Mouse (Mus musculus) myocyte (in vitro differentiated cells): ENCODE results near the gene Hebp1. TPM values are rescaled to one million over a fixed set of nuclear protein-coding genes. Genes with fewer than 3 reads are reported as not detected.

Experiments used
- H3K27me3 ChIP-seq: one replicate; pipeline ENCODE4 v1.6.1; 2011; ENCODE audit not compliant: control insufficient read depth, insufficient read depth, insufficient read length
- H3K36me3 ChIP-seq: one replicate; pipeline ENCODE4 v1.6.1; 2011; ENCODE audit not compliant: control insufficient read depth, insufficient read depth
- H3K4me2 ChIP-seq: one replicate; pipeline ENCODE4 v1.6.1; 2011; ENCODE audit warnings: low read depth, control low read depth
- H3K4me3 ChIP-seq: one replicate; pipeline ENCODE4 v1.5.1; 2011; ENCODE audit warnings: mild to moderate bottlenecking, control low read depth, moderate library complexity
- H3K79me2 ChIP-seq: one replicate; pipeline ENCODE4 v1.6.1; 2011; ENCODE audit not compliant: control insufficient read depth, insufficient read depth
- H3ac ChIP-seq: one replicate; pipeline ENCODE4 v1.6.1; 2011; ENCODE audit not compliant: control insufficient read depth, insufficient read length
- CEBPB ChIP-seq: IDR thresholded peaks from 2 replicates; pipeline ENCODE4 v1.6.1; 2011; ENCODE audit warnings: mild to moderate bottlenecking, moderate library complexity; ENCODE audit not compliant: poor library complexity, insufficient read depth, severe bottlenecking
- E2F4 ChIP-seq: IDR thresholded peaks from one replicate; pipeline ENCODE4 v1.6.1; 2011; ENCODE audit warnings: mild to moderate bottlenecking, control low read depth, moderate library complexity; ENCODE audit not compliant: insufficient read depth
- MAX ChIP-seq: IDR thresholded peaks from one replicate; pipeline ENCODE4 v1.6.1; 2011; ENCODE audit warnings: low read depth, mild to moderate bottlenecking, control low read depth
- MYOD1 ChIP-seq, 3 experiments: IDR thresholded peaks; one replicate each; pipeline ENCODE4 v1.6.1; 2011; ENCODE audit warnings: control low read depth in 2 of 3, low read depth in 2 of 3, mild to moderate bottlenecking in 2 of 3, moderate library complexity in 1 of 3; ENCODE audit not compliant: insufficient read length in 2 of 3, control insufficient read depth in 1 of 3
- MYOG ChIP-seq, 3 experiments: IDR thresholded peaks; one replicate each; pipeline ENCODE4 v1.6.1; 2011; ENCODE audit warnings: control low read depth in 2 of 3, low read depth in 2 of 3, mild to moderate bottlenecking in 2 of 3; ENCODE audit not compliant: insufficient read length in 2 of 3, control insufficient read depth in 1 of 3, insufficient read depth in 1 of 3
- POLR2A ChIP-seq: IDR thresholded peaks from one replicate; pipeline ENCODE4 v1.6.1; 2011; ENCODE audit warnings: low read depth, mild to moderate bottlenecking, control low read depth, moderate library complexity; ENCODE audit not compliant: insufficient read length
- POLR2AphosphoS2 ChIP-seq: IDR thresholded peaks from one replicate; pipeline ENCODE4 v1.6.1; 2011; ENCODE audit warnings: low read depth, control low read depth; ENCODE audit not compliant: insufficient read length
- REST ChIP-seq: IDR thresholded peaks from one replicate; pipeline ENCODE4 v1.6.1; 2011; ENCODE audit warnings: mild to moderate bottlenecking, control low read depth, moderate library complexity; ENCODE audit not compliant: insufficient read depth, insufficient read length
- SRF ChIP-seq: IDR thresholded peaks from one replicate; pipeline ENCODE4 v1.6.1; 2011; ENCODE audit warnings: low read depth; ENCODE audit not compliant: control insufficient read depth, insufficient read length
- TCF12 ChIP-seq: IDR thresholded peaks from one replicate; pipeline ENCODE4 v1.6.1; 2011; ENCODE audit warnings: mild to moderate bottlenecking, control low read depth; ENCODE audit not compliant: poor library complexity, insufficient read depth, severe bottlenecking
- TCF3 ChIP-seq: IDR thresholded peaks from one replicate; pipeline ENCODE4 v1.6.1; 2011; ENCODE audit warnings: low read depth, control low read depth; ENCODE audit not compliant: insufficient read length
- USF1 ChIP-seq: IDR thresholded peaks from one replicate; pipeline ENCODE4 v1.6.1; 2011; ENCODE audit warnings: low read depth, mild to moderate bottlenecking, control low read depth, moderate library complexity
- polyA plus RNA-seq: library from polyadenylated mRNA; unstranded; fragments of >200 nt; fragmentation: generic; extraction: Trizol; gene quantifications from one replicate; pipeline ENCODE4 v1.2.1, GENCODE M21; 2012; ENCODE audit warnings: missing spikeins

Hebp1 gene
- polyA plus RNA-seq, 1 experiment: 30.5 TPM

DNA sequence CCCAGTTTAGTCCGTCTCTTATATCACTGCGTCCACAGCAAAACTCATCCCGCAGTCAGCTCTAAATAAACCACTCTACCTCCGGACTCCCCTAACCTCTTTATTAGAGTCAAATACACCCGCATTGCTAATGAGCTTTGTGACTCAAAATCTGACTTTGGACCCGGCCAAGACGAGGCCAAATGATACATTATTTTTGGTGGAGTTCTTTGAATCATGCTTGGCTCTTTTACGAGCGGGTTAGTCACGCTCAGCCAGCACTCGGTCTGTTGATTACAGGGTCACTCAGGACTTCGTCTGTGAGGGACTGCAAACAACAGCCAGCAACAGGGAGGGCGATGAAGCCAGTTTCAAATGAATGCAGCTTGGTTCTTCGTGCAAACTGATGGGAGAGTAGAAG is 59.1 kb downstream of the Hebp1 start:
- H3K36me3 ChIP-seq: no peaks in the 10 kb centered on the region
- TF ChIP-seq MAX: no peak
- no peak overlapping the region for H3K4me3 ChIP-seq
- H3K27me3 ChIP-seq: no peaks in the 10 kb centered on the region
- H3K4me2 ChIP-seq: peak overlapping the region; percentile 64
- no peaks in the 10 kb centered on the region for H3K79me2 ChIP-seq
- no peak overlapping the region for H3ac ChIP-seq

DNA sequence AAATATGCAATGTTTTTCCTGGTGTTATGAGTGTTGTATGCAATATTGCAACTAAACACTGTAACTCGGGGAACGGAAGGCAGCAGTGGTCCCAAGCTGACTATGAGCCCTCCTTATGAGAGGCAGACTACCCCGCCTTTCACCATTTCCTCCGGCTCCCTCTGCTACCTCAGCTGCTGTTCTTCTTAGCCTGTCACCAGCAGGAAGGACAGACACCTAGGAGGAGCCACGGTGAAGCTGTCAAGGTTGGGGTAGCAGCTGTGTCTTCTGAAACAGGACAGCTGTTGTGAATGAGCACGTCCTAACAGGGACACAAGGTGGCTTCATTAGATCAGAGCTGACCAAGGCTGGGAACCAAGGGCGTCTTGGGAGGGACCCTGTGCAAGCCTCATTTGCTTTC is 59.6 kb downstream of the Hebp1 start:
- Histone ChIP-seq H3K4me3 (no peak overlapping the region), H3K4me2 (peak overlapping the region; percentile 64), H3K79me2 (no peaks in the 10 kb centered on the region), H3K27me3 (no peaks in the 10 kb centered on the region), H3ac (no peak overlapping the region), H3K36me3 (no peaks in the 10 kb centered on the region)
- peak in 2 of 3 experiments; percentile 30 to 39 for TF ChIP-seq MYOG (IDR thresholded peaks at IDR 0.05; ENCODE audit: control insufficient read depth in 1 of 3, insufficient read depth in 1 of 3, insufficient read length in 2 of 3, low read depth in 2 of 3)
- TF ChIP-seq POLR2AphosphoS2: no peak
- no peak for TF ChIP-seq TCF3
- TF ChIP-seq POLR2A: no peak
- peak in 2 of 3 experiments; percentile 7 to 61 for TF ChIP-seq MYOD1 (IDR thresholded peaks at IDR 0.05; ENCODE audit: control insufficient read depth in 1 of 3, insufficient read length in 2 of 3, low read depth in 2 of 3)
- TF ChIP-seq CEBPB: no peak
- TF ChIP-seq SRF: no peak
- no peak for TF ChIP-seq E2F4
- TF ChIP-seq REST: no peak
- TF ChIP-seq TCF12: no peak

DNA sequence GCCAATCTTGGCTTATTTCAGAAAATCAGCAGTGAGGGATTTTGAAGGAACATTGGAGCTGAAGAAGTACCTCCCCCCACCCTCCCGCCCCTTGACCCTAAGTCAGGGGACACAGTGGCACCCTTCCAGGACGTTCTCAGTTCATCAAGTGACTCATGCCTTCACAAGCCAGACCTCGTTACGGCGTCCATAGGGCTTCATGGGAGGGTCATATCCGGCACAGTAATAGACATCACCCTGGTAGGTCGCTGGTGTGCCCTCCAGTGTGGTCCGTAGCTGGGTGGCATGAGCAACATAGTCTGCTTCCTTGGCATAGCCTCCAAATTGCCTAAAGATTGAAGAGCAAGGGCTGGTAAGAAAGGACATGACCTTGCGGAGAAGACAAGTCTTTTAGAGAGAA is 60.1 kb downstream of the Hebp1 start:
- H3K4me2 ChIP-seq: no peak overlapping the region
- no peaks in the 10 kb centered on the region for H3K27me3 ChIP-seq
- no peak overlapping the region for H3K4me3 ChIP-seq
- no peak for TF ChIP-seq CEBPB
- TF ChIP-seq SRF: no peak
- no peak for TF ChIP-seq POLR2A
- TF ChIP-seq POLR2AphosphoS2: no peak
- TF ChIP-seq E2F4: no peak
- TF ChIP-seq MYOG (IDR thresholded peaks at IDR 0.05; ENCODE audit: control insufficient read depth in 1 of 3, insufficient read depth in 1 of 3, insufficient read length in 2 of 3, low read depth in 2 of 3): no peak
- TF ChIP-seq MYOD1 (IDR thresholded peaks at IDR 0.05; ENCODE audit: control insufficient read depth in 1 of 3, insufficient read length in 2 of 3, low read depth in 2 of 3): no peak
- no peak for TF ChIP-seq MAX
- no peak for TF ChIP-seq USF1
- TF ChIP-seq REST: no peak
- TF ChIP-seq TCF3: no peak
- TF ChIP-seq TCF12: no peak
- no peak overlapping the region for H3ac ChIP-seq
- no peaks in the 10 kb centered on the region for H3K79me2 ChIP-seq
- H3K36me3 ChIP-seq: no peaks in the 10 kb centered on the region

DNA sequence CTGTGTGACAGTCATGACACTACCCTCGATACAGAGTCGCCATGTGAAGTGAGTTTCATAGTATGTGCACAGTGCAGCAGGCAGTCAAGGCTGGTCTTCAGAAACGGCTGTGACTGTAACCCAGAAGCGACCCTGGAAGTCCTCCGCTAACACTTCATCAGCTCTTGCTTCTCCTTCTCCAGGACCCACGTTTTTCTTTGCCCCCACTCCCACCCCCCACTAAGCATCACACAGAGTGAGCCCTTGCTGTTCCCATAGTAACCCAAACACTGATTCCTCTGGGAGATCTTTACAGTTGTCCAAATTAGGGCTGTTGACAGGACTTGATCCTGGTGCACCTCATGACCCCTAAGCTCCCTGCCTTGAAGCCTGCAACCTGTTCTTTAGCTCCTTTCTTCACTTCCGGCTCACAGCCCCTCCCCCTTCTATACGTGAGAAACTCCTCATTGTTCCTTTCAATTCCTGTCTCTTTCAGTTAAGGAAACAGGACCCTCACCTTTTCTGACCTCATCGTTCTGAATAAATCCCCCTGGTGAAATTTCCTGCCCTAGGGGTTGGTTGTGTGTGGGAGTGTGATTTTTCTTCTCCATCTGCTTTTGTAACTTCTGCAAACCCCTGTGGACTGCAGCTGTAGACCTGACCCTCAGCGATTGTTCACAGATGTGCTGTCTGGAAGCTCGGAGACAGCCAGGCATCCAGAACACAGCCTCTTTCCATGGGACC is 61.2 kb downstream of the Hebp1 start:
- no peak overlapping the region for H3ac ChIP-seq
- no peaks in the 10 kb centered on the region for H3K36me3 ChIP-seq
- no peak for TF ChIP-seq CEBPB
- H3K27me3 ChIP-seq: no peaks in the 10 kb centered on the region
- no peaks in the 10 kb centered on the region for H3K79me2 ChIP-seq
- no peak overlapping the region for H3K4me2 ChIP-seq
- no peak overlapping the region for H3K4me3 ChIP-seq

DNA sequence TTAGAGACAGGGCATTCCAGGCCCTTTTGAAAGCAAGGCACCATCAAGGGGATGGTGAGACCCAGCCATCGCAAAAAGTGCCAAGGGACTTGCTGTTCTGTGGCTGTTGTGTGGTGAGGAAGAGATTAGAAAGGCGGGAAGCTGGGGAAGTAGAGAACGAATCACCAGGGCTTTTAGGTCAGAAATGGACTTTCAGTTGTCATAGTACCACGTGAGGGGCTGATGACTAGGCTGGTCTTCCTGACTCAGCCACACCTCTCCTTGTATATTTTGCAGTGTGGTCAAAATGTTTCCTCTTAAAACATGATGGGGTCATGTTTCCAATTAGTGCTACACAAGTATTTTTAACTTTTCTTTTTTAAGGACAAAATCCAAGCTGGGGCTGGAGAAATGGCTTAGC is 62.1 kb downstream of the Hebp1 start:
- Histone ChIP-seq H3K79me2 (no peaks in the 10 kb centered on the region), H3K27me3 (no peaks in the 10 kb centered on the region)
- TF ChIP-seq TCF12 (no peak), MAX (no peak), SRF (no peak), MYOG (IDR thresholded peaks at IDR 0.05; ENCODE audit: control insufficient read depth in 1 of 3, insufficient read depth in 1 of 3, insufficient read length in 2 of 3, low read depth in 2 of 3) (no peak), TCF3 (no peak)

DNA sequence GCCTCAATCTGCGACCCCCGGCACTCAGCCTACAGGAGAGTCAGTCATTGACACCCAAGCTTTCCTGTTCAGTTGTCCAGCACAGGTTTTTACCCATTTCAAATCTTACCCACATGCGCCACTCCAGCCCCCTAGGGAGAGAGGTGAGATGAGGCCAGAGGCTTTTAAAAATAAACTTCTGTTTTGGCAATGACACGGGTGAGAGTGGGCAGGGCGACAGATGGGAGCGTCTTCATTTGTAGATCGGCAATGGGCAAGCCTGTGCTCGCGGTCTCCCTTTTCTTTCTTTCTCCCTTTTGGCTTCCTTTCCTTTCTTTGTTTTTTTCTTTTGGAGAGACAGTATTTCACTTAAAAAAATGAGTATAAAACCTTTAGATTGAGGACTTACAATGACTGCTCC is 64.3 kb downstream of the Hebp1 start:
- H3K4me3 ChIP-seq: no peak overlapping the region
- H3K79me2 ChIP-seq: no peaks in the 10 kb centered on the region
- no peaks in the 10 kb centered on the region for H3K27me3 ChIP-seq
- TF ChIP-seq MAX: no peak
- TF ChIP-seq SRF: no peak
- no peak for TF ChIP-seq POLR2A
- no peak for TF ChIP-seq USF1
- no peak for TF ChIP-seq TCF12
- TF ChIP-seq REST: no peak
- TF ChIP-seq POLR2AphosphoS2: no peak
- no peak for TF ChIP-seq TCF3
- no peak for TF ChIP-seq E2F4
- no peak for TF ChIP-seq MYOG (IDR thresholded peaks at IDR 0.05; ENCODE audit: control insufficient read depth in 1 of 3, insufficient read depth in 1 of 3, insufficient read length in 2 of 3, low read depth in 2 of 3)
- TF ChIP-seq CEBPB: no peak
- no peak for TF ChIP-seq MYOD1 (IDR thresholded peaks at IDR 0.05; ENCODE audit: control insufficient read depth in 1 of 3, insufficient read length in 2 of 3, low read depth in 2 of 3)
- H3K4me2 ChIP-seq: no peak overlapping the region
- no peak overlapping the region for H3ac ChIP-seq
- no peaks in the 10 kb centered on the region for H3K36me3 ChIP-seq

More for the DNA sequence above, 62.1 kb downstream of the Hebp1 start:
- H3K4me2 ChIP-seq: no peak overlapping the region
- H3K4me3 ChIP-seq: no peak overlapping the region
- H3ac ChIP-seq: no peak overlapping the region
- no peaks in the 10 kb centered on the region for H3K36me3 ChIP-seq
